ENCODE assay signal across 20 mouse cellular contexts in the genomic region with DNA sequence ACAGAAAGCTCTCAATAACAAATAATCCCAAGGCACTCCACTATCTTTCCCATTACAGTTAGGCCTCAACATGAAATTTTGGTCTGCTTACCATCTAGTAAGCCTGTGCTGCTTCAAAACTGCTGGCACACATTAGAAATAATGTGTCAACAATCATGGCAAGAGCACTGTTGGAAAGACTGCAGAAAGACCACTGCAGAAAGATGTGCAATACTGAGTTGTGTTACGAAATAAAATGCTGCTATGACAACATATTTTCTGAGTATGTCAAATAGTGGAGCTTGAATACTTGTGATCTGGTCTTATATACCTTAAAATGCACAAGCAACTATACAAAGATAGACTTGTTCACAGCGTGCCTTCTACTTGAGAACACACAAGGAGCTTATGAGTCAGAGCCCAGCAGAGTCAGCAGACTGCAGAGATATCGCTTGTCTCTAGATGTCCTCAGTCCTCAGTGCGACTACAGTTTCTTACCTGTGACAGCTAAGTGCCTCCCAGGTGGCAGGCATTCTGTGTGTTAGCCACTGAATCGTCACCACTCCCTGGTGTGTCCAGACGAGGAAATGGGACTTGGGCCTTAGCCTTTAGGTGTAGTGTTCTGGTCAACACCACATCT. TPM values are rescaled to one million over a fixed set of nuclear protein-coding genes. Genes with fewer than 3 reads are reported as not detected.
DNase-seq lines count a peak whose midpoint lies in the region; ATAC-seq and TF ChIP-seq lines count a peak whose summit lies in the region.
"Had no signal": no experiment of that assay in that cellular context is flagged by ENCODE, and none has a peak within 500 bp of the region (broad histone marks: within the 10 kb centered on the region; RNA-seq: fewer than 3 reads in every experiment).

No protein-coding gene starts in this region.

- 74% methylated on average over 6 of the region's 6 CpGs for WGBS in intestine, postnatal 0 days
- WGBS in intestine, embryonic 15.5 days = 82% methylated on average over 6 of the region's 6 CpGs

- H3K4me2 ChIP-seq in intestine, postnatal 0 days (replicated peaks; ENCODE audit: low read depth) = no peak overlapping the region
- no peak overlapping the region for H3K4me2 ChIP-seq in intestine, embryonic 15.5 days (replicated peaks)
- H3K4me2 ChIP-seq: embryonic facial prominence, embryonic 13.5 days; forebrain, embryonic 12.5 days; hindbrain, embryonic 13.5 days had no signal

- peak; percentile 36 for TF ChIP-seq CTCF in intestine, postnatal 0 days (IDR thresholded peaks at IDR 0.05; ENCODE audit: low read depth)

- peak; percentile 44 for DNase-seq in NIH3T3 (ENCODE audit: low read depth)
- no peak for DNase-seq in kidney, postnatal 25 days
- DNase-seq in urinary bladder, postnatal 10 days (ENCODE audit: low spot score) = no peak
- DNase-seq: adrenal gland, postnatal 10 days; cerebellum, adult 18-20 months; cerebellum, adult 9-11 months; cerebellum, postnatal 36 days; gastrocnemius, adult 2 months; gastrocnemius, postnatal 25 days; heart, adult 18-20 months; heart, postnatal 14 days had no signal

- no peaks in the 10 kb centered on the region for H3K9me3 ChIP-seq in intestine, postnatal 0 days (ENCODE audit: control insufficient read depth)
- no peaks in the 10 kb centered on the region for H3K9me3 ChIP-seq in intestine, embryonic 15.5 days
- H3K9me3 ChIP-seq: embryonic facial prominence, embryonic 13.5 days; forebrain, embryonic 12.5 days; heart, embryonic 10.5 days; hindbrain, embryonic 13.5 days had no signal

- H3K27me3 ChIP-seq in intestine, postnatal 0 days (replicated peaks; ENCODE audit: control insufficient read depth, insufficient read depth, low read length) = no peaks in the 10 kb centered on the region
- no peaks in the 10 kb centered on the region for H3K27me3 ChIP-seq in intestine, embryonic 15.5 days (replicated peaks)
- H3K27me3 ChIP-seq: embryonic facial prominence, embryonic 13.5 days; forebrain, embryonic 12.5 days; hindbrain, embryonic 13.5 days had no signal

- no peaks in the 10 kb centered on the region for H3K4me1 ChIP-seq in intestine, postnatal 0 days (replicated peaks; ENCODE audit: control insufficient read depth, insufficient read depth, low read length)
- no peaks in the 10 kb centered on the region for H3K4me1 ChIP-seq in intestine, embryonic 15.5 days (replicated peaks)
- H3K4me1 ChIP-seq: embryonic facial prominence, embryonic 13.5 days; forebrain, embryonic 12.5 days; hindbrain, embryonic 13.5 days had no signal

- H3K27ac ChIP-seq in intestine, postnatal 0 days (ENCODE audit: low read depth, low read length) = no peak overlapping the region
- H3K27ac ChIP-seq in intestine, embryonic 15.5 days = no peak overlapping the region
- H3K27ac ChIP-seq: embryonic facial prominence, embryonic 13.5 days; forebrain, embryonic 12.5 days; gastrocnemius, adult 2 months; heart, embryonic 10.5 days; hindbrain, embryonic 13.5 days; hindbrain, postnatal 0 days had no signal

- peaks cover 56% of the 10 kb centered on the region for H3K36me3 ChIP-seq in intestine, postnatal 0 days (ENCODE audit: control insufficient read depth, insufficient read depth)
- H3K36me3 ChIP-seq in intestine, embryonic 15.5 days = peaks cover 26% of the 10 kb centered on the region

- H3K9ac ChIP-seq in intestine, postnatal 0 days (ENCODE audit: low read depth, low read length) = no peak overlapping the region
- no peak overlapping the region for H3K9ac ChIP-seq in intestine, embryonic 15.5 days
- H3K9ac ChIP-seq: embryonic facial prominence, embryonic 13.5 days; forebrain, embryonic 12.5 days; hindbrain, embryonic 13.5 days had no signal

- no peak overlapping the region for H3K4me3 ChIP-seq in intestine, postnatal 0 days (ENCODE audit: low read depth, low read length)
- H3K4me3 ChIP-seq in intestine, embryonic 15.5 days (replicated peaks) = no peak overlapping the region
- H3K4me3 ChIP-seq: embryonic facial prominence, embryonic 13.5 days; forebrain, embryonic 12.5 days; gastrocnemius, adult 2 months; heart, embryonic 10.5 days; hindbrain, embryonic 13.5 days had no signal

- ATAC-seq in intestine, postnatal 0 days = peak; percentile 65
- ATAC-seq in intestine, embryonic 15.5 days = no peak
- peak; percentile 84 for ATAC-seq in granulocyte monocyte progenitor cell, adult 5-6 weeks (replicated peaks; ENCODE audit: poor library complexity, severe bottlenecking)
- ATAC-seq: forebrain, embryonic 16.5 days had no signal

RNA-seq across cellular contexts. Expression of gene Sod1, which starts 18.7 kb away (rescaled TPM):
- 1,874 and 1,904 TPM in 2 replicates for polyA plus RNA-seq in intestine, postnatal 0 days (2015; fragmentation: Nextera tagmentation; extraction: Ambion mirVana)
- polyA plus RNA-seq in intestine, embryonic 15.5 days (2015; fragmentation: Nextera tagmentation; extraction: Ambion mirVana) = 1,265 and 1,398 TPM in 2 replicates
- 616 and 651 TPM in 2 replicates for total RNA-seq in granulocyte monocyte progenitor cell, adult 5-6 weeks (2014; fragmentation: Nextera tagmentation)
- total RNA-seq in granulocyte monocyte progenitor cell, adult 5-6 weeks (2017) = 639 and 762 TPM in 2 replicates

RNA-seq across cellular contexts. Expression of gene Scaf4, which starts 45.1 kb away (rescaled TPM):
- 9.3 and 11.9 TPM in 2 replicates for polyA plus RNA-seq in intestine, postnatal 0 days (2015; fragmentation: Nextera tagmentation; extraction: Ambion mirVana)
- 25.1 and 25.3 TPM in 2 replicates for polyA plus RNA-seq in intestine, embryonic 15.5 days (2015; fragmentation: Nextera tagmentation; extraction: Ambion mirVana)
- total RNA-seq in granulocyte monocyte progenitor cell, adult 5-6 weeks (2014; fragmentation: Nextera tagmentation) = 44.8 and 87.8 TPM in 2 replicates
- 27.0 and 31.3 TPM in 2 replicates for total RNA-seq in granulocyte monocyte progenitor cell, adult 5-6 weeks (2017)
